Mouse (Mus musculus) yolk sac, embryonic 10.5 days (tissue): ENCODE data around the gene Syt1.
A peak's percentile ranks its signal among the peaks of the same experiment; 100 is the strongest.

Experiments
- DNase-seq: peaks from one replicate; pipeline ENCODE4 v3.0.0-alpha.2; 2017; ENCODE audit warnings: low spot score

Syt1 gene

DNA sequence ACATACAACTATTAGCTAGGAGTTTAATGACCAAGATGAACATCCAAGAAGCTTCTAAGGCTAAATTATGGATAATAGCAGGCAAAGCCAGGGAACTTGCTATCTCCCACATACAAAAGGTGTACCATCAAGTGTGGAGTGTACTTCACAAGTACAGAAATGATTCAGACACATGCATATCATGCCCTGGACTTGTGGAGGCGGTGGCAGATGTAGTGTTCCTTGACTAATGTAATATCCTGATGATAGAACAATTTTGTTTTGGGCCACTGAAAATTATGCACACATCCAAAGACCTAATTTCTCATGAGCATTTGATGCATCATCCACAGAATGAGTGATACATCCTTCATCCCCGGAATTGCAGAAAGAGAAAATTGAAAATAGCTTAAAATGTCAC lies 267.0 kb downstream of the Syt1 start:
- no peak for DNase-seq

DNA sequence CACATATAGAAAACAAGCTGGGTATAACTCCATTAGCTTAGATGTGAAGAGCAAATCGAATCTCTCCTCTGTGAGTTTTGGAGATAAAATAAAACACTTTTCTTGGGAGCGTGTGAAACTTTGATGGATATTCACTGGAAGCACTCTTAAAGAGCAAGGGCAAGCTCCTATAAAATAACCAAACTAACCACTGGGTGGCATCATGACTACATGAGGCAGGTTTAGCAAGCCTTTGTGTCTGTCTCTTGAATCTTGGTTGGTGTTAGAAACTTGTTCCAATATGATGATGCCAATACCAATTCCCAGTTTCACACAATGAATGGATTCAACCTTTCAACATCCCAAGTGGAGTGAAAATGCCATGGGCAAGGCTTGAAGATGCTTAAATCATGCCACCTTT lies 276.8 kb downstream of the Syt1 start:
- DNase-seq: no peak

DNA sequence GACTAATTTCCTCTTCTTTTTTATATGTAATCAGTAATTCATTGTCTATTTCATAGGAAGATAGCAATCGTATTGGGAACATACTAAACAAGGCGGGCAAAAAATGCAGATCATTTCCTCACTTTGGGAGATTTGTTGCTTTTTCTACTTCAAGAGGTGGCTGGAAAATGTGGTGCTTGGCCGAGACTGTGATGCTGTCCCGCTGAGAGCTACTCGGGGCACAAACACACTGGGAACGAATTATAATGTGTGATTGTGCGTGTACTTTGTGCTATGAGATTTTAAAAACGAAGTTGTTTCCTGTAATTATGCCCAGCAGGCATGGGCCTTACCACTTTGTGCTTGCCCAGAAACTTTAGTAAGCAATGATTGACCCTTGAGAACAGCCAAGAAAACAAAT lies 281.8 kb downstream of the Syt1 start:
- no peak for DNase-seq

DNA sequence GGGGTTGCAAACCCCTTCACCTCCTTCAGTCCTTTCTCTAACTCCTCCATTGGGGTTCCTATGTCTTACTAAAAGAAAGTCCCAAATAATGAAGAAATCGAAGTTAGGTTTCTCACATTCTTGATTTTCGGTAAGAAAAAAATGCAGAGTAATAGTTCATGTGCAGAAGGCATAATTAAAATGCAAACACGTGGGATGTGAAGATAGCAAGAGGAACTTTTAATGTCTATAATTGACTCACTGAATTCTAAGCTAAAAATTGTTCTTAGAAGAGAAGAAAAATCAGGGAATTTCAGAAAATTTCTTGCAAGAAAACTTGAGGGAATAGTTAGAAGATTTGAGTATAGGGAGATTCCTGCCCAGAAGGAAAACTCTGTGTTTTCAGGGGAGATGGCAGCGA lies 284.4 kb downstream of the Syt1 start:
- DNase-seq: no peak

DNA sequence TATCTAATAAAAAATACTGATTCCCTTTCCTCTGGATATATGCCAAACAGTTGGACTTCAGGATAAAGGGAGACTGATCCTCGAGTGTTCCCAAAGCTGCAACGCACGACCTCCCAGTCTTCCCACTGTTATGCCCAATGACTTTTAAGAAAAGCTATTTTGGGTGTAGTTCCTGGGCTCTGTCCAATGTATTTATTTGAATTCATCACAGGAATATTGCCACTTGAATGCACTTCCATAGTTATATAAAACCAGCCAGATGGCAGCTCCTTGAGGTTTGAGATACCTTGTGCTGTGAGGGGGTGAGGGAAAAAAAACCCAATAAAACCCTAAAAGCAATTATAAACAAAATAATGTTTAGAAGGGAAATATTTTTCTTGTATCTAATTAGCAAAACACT lies 285.9 kb downstream of the Syt1 start:
- DNase-seq: no peak

GRCm38 (mm10) chr10:108710514-108710913 lies 300.3 kb downstream of the Syt1 start:
- no peak for DNase-seq

- no peak for DNase-seq
These were observed 305.1 kb downstream of the Syt1 start for GRCm38 (mm10) chr10:108705658-108706057.

DNA sequence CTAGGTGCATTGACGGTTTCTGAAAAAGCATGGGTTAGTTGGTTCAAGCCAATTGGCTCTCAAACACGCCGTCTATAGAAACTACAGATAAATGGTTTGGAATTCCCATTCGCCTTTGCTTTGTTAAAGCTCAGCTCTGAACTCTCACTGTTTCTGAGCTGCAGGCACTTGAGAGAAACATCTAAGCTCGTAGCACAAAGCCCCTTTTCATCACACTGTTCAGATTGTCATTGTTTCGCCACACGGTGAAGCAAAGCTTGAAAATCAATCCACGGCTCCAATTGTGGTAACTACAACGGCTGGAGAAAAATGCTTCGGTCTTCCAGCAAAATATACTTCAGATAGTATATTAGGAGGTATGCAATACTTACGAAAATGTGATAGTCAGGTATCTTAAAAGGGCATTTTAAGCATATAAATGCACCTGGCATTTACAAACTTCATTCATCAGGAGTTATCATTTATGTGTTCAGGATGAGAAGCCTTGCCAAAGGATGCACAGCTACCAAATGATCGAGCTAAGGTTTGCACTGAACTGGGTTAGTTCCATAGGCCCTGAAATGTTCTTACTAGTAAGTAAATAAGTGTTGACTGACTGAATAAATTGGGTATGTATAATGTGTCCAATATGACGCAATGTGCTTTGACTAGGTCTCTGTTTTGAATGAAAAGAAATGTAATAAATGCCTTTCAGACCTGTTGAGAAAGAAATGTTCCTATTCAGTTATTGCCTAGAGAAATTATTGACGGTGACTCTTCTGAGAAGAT lies 309.2 kb downstream of the Syt1 start:
- DNase-seq: no peak

DNA sequence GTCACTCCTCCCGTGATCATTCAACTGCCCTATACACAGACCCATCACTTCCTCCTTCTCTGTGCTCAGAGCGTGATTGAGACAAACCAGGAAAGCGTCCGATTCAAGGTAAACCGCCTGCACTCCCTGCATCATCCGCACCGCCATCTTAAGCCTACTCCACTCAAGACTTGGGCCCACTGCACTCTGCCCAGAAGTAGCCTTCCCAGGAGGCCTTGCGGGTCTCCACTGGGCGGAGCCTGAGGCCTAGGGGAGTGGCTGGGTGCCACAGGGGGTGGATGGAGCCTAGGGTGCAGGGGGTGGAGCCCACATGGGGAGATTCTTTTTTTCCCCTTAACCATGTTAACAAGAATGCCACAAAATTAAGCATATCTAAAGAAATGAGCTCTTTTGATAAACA lies 310.8 kb downstream of the Syt1 start, which contains the start of gene Gm5136:
Gene Gm5136, minus strand, starts transcription at position 215 of the 400 bp plus-strand sequence.
- DNase-seq: no peak

DNA sequence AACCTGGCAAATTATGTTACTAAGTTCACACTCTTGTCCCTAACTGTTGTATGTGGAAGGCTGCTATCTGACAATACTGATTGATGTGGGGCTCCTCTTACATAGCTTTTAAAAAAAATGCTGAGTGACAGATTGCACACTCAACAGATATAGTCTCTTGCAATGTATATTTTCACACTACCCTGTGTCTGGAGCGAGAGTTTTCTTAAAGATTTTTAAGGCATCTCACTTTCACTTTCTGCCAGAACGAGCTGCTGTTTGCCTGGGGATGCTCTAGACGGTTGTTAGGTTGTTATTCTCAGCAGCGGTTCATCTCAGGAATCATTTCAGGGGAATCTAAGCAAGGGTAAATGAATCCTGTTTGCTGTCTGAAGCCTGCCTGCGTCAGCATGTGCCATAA lies 313.7 kb downstream of the Syt1 start:
- no peak for DNase-seq

GRCm38 (mm10) chr10:108690954-108691353 lies 319.8 kb downstream of the Syt1 start:
- no peak for DNase-seq

GRCm38 (mm10) chr10:108686696-108687095 lies 324.1 kb downstream of the Syt1 start:
- DNase-seq: no peak

DNA sequence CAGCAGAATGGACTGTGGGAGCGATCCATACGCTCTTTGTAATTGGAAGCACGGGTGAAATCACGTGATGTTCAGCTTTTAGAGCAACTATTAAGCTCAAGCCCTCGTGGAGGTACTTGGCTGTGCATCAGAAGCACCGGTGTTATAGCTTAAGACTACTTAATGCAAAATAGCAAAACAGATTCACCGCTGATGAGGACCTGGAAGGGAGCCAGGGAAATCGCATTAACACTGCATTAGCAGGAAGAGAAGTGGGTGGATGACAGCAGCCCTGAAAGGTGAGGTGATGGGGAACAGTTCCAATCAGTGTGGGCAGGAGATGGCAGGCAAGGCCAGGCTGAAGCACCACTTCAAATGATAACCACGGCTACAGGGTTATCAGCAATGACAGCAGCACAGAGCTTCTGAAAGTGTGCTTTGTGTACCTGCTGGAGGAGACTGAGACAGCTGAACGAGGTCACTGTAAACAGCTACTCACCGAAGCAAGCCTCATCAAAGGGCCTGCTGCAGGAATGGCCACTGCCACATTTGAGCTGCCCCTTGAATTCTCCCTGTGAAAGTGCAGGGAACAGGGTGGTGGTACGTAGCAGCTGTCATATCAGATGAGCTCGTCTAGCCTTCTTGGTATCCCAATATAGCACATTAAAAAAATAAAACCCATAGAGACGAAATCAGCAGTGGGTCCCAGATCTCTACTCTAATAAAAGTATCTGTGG lies 330.9 kb downstream of the Syt1 start:
- no peak for DNase-seq

- no peak for DNase-seq
These were observed 333.7 kb downstream of the Syt1 start for GRCm38 (mm10) chr10:108677053-108677452.

- DNase-seq: no peak
These were observed 341.8 kb downstream of the Syt1 start for GRCm38 (mm10) chr10:108668944-108669343.

DNA sequence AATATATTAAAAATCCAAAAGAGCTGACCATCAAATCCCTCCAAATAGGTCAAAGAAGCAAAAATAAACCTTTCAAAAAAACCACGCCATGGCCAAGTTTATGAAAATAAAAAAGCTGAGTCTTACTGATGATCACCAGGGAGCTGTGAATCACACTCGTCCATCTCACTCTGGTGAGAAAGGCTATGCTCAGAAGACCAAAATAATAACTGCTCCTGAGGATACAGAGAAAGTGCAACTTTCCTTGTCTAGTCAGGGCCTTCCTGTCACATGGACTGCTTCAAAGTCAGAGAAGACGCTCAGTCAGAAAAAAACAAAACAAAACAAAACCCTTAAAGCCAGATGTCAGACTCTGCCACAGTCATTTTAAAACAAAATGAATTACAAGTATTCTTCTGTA lies 350.5 kb downstream of the Syt1 start:
- no peak for DNase-seq

DNA sequence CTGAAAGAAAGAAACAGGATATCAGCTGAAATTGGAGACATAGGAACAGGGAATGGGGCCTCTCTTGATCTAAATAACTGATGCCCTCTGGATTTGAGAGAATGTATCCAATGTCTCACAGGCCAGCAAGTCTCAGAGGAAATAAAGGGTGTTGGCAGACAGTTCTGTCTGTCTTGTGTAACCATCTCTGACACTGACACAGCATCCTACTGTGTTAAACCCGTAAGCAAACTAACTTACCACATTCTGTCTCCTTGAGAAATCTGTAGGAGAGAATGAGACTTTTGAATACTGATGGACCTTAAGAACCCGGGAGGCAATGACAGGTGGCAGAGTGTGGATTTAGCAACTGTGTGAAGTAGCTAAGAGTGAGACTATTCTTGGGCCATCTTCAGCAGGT lies 352.5 kb downstream of the Syt1 start:
- no peak for DNase-seq

GRCm38 (mm10) chr10:108657669-108658068 lies 353.1 kb downstream of the Syt1 start:
- DNase-seq: no peak

DNA sequence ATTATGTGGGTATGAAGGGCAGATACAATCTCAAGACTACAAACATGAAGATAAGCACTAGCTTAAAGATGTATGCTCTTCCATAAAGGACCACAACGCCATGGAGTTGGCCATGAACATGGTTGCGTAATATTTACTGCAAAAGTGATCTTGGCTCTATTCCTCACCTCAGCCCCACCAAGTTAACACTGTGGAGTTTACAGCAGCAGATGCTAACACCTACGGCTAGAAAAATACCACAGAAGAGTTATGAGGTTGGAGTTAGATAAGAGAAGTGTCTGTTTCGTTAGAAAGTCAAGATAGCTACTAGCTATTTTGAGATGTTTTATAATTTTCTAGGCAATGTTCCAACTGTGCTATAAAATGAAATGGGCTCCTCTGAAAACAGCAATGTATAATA lies 353.9 kb downstream of the Syt1 start:
- no peak for DNase-seq

- DNase-seq: no peak
These were observed 355.7 kb downstream of the Syt1 start for GRCm38 (mm10) chr10:108655074-108655473.

- no peak for DNase-seq
These were observed 358.0 kb downstream of the Syt1 start for GRCm38 (mm10) chr10:108652831-108653230.

DNA sequence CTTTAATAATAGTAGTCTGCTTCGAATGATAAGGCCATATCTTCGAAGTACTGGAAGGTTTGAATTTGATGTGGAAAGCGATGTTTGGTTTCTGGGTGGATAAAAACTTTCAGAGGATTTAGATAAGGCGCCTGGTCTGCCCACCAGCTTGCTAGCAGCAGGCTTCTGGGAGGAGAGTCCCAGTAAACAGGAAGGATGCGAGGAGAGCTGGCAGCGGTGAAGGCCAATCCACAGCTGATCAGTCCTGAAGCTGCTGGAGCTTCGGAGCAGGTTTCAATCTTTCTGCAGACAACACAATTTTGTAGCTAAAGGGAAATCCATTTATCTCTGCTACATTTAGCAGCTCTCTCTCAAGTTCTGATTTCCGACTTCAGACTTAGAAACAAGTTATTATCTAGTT lies 358.7 kb downstream of the Syt1 start:
- peak; percentile 11 for DNase-seq

DNA sequence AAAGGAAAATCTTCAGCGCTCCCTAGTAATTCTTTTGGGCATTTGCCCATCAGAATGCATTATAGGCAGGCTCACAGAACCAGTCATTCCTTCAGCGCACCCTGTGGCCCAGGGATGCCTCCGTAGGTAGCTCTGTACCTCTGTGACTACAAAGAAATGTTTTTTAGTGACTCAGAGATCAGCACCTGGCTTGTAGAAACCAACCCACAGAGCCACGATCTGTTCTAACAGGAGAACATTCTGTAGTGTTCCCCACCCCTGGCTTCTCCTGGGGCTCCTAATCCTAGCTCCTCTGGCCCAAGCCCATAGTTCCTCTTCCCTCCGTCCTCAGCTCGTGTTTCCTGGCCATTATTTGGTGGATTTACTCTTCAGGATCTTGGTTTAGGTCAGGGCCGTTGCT lies 361.6 kb downstream of the Syt1 start:
- DNase-seq: no peak

GRCm38 (mm10) chr10:108643915-108644314 lies 366.9 kb downstream of the Syt1 start:
- DNase-seq: no peak
